Mouse (Mus musculus) mature B cell (primary cell): ENCODE measurements around the gene Erc1.

Experiments
- in situ Hi-C: fragments of 300-500 bp; cut with MboI; formaldehyde crosslinking; loops from 2 replicates; pipeline ENCODE4 v1.14.3; 2019

Erc1 gene

DNA sequence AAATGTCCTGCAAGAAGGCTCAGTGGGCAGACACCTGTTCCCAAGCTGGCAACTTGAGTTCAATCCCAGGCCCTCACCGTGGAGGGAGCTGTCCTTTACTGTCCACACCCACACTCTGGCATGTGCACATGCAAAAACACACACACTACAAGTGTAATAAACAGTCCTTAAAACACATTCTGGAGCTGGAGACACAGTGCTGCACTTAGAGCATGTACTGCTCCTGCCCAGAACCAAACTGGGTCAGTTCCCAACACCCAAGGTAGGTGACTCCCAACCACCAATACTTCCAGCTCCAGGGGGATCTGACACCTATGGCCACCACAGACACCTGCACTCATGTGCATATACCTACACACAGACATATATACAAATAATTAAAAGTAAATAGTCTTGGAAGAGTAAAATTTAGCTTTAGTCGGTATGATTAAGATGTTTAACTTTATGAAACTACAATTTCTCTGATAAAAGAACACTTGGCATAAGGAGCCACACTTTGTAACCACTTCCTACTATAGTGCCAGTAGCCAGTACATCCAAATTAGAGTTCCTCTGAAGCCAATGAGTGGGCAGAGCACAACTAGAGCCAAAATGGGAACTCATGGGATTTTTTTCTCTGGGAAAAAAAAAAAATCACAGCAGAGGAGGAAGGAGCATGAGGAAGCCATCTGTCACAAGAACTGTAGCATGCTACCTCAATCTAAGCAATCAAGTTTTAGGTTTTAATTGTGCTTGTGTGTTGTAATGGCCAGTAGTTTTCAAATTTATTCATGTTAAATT is 39.1 kb downstream of the Erc1 start:
- in situ Hi-C loops = no loop called here

DNA sequence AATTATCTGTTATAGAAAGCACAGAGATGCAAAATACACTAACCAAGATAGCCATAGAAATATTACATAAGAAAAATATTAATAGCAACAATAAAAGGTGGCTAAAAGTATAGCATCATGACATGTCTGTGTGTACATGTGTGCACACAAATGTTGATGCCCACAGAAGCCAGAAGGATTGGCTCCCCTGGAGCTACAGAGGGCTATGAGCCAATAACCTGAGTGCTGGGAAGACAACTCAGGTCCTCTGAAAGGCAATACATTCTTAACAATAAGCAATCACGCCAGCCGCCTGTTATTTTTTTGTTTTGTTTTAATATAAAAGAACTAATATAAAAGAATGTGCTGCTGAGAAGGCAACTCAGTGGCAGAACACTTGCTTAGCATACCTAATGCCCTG is 44.7 kb downstream of the Erc1 start:
- in situ Hi-C loops = no loop called here

DNA sequence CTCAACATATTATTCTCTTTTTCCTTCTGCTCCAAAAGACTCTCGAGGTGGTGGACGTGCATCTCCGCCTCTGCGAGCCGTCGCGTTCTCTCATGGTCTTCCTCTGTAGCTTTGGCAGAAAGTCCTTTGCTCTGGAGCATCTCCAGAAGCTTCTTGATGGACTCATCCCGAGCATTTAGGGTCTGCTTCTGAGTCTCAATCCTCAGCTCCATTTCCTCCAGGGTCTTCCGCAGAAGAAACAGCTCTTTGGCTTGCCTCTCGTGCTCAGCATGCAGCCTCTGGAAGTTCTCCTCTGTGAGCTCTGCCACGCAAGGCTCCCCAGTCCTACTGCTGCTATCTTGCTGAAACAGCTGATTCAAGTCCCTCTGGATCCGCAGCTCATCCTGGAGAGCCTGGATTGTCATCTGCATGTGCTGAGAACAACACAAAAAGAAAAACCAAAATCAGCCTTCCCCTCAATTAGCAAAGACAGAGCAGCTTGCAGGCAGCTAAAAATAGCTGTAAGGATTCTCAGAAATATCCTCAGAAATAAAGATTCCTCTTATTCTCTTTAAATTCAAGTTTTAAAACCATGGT is 51.0 kb downstream of the Erc1 start:
- in situ Hi-C loops = loop anchor here (25.0 kb wide), 1 partner anchor 415 kb away; no protein-coding TSS in a partner anchor

DNA sequence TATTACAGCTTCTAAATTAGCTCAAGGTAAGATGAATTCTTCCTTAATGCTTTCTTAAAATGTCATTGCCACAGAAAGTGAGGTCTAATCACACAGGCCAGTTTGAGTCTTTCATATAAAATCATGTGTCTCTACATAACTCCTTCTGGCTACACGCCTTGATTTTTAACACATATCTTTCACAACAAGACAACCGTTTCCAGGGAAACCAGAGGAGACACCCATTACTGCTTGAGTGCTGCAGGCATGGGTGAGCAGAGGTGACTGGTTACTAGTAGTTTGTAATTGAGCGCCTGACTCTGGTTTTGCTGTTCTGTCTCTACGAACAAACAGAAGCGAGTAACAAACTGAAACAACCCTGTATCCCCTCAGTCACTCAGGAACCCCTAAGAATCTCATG is 51.7 kb downstream of the Erc1 start:
- in situ Hi-C loops = loop anchor here (25.0 kb wide), 1 partner anchor 416 kb away; no protein-coding TSS in a partner anchor

DNA sequence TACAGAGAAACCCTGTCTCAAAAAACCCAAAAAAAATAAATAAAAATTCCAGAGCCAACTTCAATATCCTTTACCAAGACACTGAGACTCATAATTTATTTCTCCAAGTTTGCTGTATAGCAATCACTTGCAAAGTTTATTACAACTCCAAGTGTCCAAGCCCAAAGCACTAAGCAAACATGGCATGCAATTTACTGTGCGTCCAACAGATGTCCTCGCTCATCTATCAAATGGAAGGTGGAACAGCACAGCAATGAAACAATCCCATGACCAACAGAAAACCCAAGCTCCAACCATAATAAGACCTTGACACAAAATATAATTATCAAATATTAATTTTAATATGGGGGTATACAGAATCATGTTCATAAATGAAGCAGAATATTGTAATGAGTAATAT is 55.4 kb downstream of the Erc1 start:
- in situ Hi-C loops = loop anchor here (25.0 kb wide), 1 partner anchor 420 kb away; no protein-coding TSS in a partner anchor

GRCm38 (mm10) chr6:119782416-119782815 is 65.6 kb downstream of the Erc1 start:
- in situ Hi-C loops = loop anchor here (25.0 kb wide), 1 partner anchor 430 kb away; no protein-coding TSS in a partner anchor

- in situ Hi-C loops = loop anchor here (25.0 kb wide), 1 partner anchor 431 kb away; no protein-coding TSS in a partner anchor
Observed at GRCm38 (mm10) chr6:119781109-119781508, 66.9 kb downstream of the Erc1 start.

- in situ Hi-C loops = no loop called here
Observed at GRCm38 (mm10) chr6:119768778-119769177, 79.2 kb downstream of the Erc1 start.

- in situ Hi-C loops = no loop called here
Observed at GRCm38 (mm10) chr6:119764355-119764754, 83.6 kb downstream of the Erc1 start.

- in situ Hi-C loops = no loop called here
Observed at GRCm38 (mm10) chr6:119759866-119760265, 88.1 kb downstream of the Erc1 start.

DNA sequence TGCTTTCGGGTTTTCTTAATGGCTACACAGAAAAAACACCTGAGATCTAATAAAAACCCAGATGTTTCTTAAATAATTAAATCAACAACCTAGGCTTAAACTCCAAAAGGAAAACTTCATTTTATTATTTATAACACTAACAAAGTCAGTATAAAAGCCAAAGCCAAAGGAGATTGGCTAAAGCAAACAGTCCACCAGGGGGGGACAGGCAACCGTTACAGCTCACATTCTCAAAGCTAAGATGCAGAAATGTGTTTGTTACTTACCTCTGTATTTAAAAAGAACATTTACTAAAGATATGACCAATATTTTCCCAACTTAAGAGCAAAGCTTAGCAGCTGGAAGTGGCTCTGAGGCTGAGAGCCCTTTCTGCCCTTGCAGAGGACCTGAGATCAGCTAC is 89.5 kb downstream of the Erc1 start:
- in situ Hi-C loops = no loop called here

DNA sequence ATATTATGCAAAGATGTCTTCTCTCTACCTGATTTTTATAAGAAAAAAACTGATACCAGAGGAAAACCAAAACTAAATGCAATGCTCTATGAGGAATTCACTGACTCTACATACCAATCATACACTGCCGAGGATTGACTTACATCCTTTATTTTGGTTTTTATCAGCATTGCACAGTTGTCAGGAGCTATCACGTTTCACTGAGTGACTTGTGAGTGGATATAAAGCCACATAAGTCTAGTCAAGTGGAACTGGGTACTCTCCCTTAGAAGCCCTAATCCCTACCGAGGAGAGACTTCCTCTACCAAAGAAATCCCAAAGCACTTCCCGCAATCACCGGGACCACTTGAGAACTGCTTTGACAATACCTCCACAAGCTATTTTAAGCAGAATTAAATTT is 90.2 kb downstream of the Erc1 start:
- in situ Hi-C loops = no loop called here

- in situ Hi-C loops = no loop called here
Observed at GRCm38 (mm10) chr6:119755866-119756265, 92.1 kb downstream of the Erc1 start.

- in situ Hi-C loops = no loop called here
Observed at GRCm38 (mm10) chr6:119749093-119749635, 98.8 kb downstream of the Erc1 start.

DNA sequence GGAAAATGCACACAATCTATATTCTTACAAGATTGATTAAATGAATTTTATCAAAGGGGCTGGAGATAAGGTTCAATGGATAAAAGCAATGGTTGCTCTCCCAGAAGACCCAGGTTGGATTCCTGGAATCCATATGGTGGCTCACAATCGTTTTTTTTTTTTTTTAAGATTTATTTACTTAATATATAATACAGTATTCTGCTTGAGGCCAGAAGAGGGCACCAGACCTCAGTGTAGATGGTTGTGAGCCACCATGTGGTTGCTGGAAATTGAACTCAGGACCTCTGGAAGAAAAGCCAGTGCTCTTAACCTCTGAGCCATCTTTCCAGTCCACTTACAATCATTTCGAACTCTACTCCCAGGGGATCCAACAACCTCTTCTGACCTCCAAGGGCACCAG is 106.1 kb downstream of the Erc1 start:
- in situ Hi-C loops = no loop called here

DNA sequence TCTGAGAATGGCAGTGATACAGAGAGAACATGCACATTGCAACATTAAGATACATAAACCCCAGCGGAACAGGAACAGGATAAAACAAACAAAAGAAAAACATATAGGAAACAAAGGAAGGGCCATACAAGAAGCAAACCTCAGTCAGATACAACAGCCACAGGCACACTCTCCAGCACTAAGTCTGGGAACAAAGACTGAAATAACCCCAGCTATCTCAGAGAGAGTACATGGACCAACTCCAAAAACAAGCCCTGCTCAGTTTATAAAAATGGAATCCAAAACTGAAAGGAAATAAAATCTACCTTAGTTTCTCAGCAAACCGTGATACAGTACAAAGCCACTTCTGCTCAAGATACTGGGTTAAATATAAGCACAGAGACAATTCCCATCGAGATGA is 107.4 kb downstream of the Erc1 start:
- in situ Hi-C loops = no loop called here

DNA sequence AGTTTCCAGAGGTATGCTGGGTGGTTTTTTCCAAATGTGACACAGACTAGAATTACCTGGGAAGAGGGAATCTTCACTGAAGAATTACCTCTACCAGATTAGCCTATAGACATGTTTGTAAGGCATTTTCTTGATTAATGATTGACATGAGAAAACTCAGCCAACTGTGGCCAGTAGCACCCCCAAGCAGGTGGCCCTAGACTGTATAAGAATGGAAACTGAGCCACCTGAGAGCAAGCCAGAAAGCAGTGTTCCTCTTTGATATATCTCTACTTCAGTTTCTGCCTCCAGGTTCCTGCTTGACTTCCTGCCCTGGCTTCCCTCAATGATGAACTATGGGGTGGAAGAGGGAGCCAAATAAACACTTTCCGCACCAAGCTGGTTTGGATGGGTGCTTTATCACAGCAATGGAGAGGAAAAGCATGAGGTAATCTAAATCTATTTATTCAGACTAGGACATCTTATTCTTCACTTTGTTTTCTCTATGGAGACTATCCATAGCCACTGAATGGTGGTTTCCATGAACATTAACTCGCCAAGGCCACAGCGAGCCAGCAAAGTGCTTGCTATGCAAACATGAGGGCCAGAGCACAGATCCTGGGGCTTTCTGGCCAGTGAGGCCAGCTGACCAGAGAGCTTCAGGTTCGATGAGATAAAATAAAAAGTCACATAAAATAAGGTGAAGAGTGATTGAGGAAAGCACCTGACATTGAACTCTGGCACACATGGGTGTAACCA is 109.2 kb downstream of the Erc1 start:
- in situ Hi-C loops = no loop called here

- in situ Hi-C loops = no loop called here
Observed at GRCm38 (mm10) chr6:119737716-119738115, 110.3 kb downstream of the Erc1 start.

- in situ Hi-C loops = no loop called here
Observed at GRCm38 (mm10) chr6:119735937-119736336, 112.0 kb downstream of the Erc1 start.

DNA sequence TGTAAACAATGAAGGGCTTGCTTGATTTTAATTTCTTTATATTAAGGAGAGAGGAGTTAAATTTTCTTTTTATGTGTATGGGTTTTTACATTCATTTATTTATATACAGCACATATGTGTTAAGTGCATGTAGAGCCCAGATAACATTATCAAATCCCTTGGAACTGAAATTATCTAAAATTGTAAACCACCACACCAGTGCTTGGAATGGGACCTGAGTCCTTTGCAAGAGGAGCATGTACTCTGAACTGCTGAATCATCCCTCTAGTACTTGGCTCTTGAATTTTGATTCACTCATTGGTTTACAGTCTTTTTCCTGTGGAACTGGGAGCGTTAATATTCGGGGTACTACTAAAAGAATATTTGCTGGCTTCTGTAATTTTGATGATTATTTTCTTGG is 116.8 kb downstream of the Erc1 start:
- in situ Hi-C loops = no loop called here

DNA sequence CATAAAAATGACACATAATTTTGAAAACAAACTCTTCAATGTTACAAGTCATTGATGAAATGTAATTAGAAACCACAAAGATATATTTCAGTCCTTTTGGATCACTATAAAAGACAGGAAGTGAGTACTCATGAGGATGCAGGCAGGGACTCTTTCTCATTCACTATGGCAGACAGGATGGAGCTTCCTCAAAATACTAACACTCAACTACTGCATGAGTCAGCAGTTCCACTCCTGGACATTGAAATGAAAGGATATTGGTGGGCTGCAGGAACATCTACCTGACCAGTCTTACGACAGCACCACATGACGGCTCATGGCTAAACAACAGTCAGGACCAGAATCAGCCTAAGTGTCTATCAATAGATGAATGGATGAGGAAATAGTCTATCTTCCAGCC is 132.7 kb downstream of the Erc1 start:
- in situ Hi-C loops = no loop called here

GRCm38 (mm10) chr6:119713961-119714360 is 134.0 kb downstream of the Erc1 start:
- in situ Hi-C loops = no loop called here
